Mouse (Mus musculus) G1E (cell line): ENCODE results near the gene Ncapg2.

Source experiments
- CTCF ChIP-seq: IDR thresholded peaks from 2 replicates; pipeline ENCODE4 v1.5.1; 2012; ENCODE audit warnings: low read depth, low read length, inconsistent platforms, mixed read lengths
- GATA1 ChIP-seq: IDR thresholded peaks from 2 replicates; pipeline ENCODE4 v1.6.1; 2012; ENCODE audit warnings: borderline replicate concordance, low read length, inconsistent platforms, mixed read lengths
- POLR2AphosphoS5 ChIP-seq: IDR thresholded peaks from 2 replicates; pipeline ENCODE4 v1.6.1; 2012; ENCODE audit warnings: low read depth, low read length, inconsistent platforms; ENCODE audit not compliant: insufficient replicate concordance
- TAL1 ChIP-seq: conservative IDR thresholded peaks from 2 replicates; pipeline ENCODE4 v1.6.1; 2012; ENCODE audit warnings: low read depth, low read length, inconsistent platforms, mixed read lengths

DNA sequence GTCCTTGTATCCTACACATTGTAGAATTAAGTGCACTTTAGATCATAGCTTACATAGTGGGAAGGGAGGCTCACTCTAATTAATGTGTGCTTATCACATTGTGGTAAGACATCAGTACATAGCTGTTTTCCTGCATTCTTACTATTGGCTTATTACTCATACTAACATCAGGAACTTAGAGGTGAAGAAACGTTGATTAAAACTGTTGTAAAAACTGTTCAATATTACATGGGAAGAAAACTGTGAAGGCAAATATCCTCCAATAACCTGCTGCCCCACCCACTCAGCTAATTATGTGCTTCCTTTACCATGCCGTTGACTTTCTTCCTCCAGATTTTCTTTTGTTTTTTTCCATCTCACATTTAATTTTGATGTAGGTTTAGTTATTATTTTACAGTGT lies 36.3 kb upstream of the Ncapg2 start:
- TF ChIP-seq CTCF (no peak), GATA1 (no peak), POLR2AphosphoS5 (no peak), TAL1 (no peak)
